Comparison of ENCODE assay signal across 8 mouse cellular contexts in genomic region chr4:133212562-133213267, GRCm38 (mm10). TPM values are rescaled to one million over a fixed set of nuclear protein-coding genes. Genes with fewer than 3 reads are reported as not detected.
DNase-seq lines count a peak whose midpoint lies in the region; ATAC-seq and TF ChIP-seq lines count a peak whose summit lies in the region.

No protein-coding gene starts in this region.

- no peaks in the 10 kb centered on the region for H3K36me3 ChIP-seq in CH12.LX (replicated peaks in 1 of 2; ENCODE audit: control insufficient read depth in 1 of 2, insufficient read depth in 1 of 2, low read length in 1 of 2)
- H3K36me3 ChIP-seq in forebrain, embryonic 13.5 days (ENCODE audit: poor library complexity, severe bottlenecking), result no peaks in the 10 kb centered on the region
- no peaks in the 10 kb centered on the region for H3K36me3 ChIP-seq in liver, embryonic 16.5 days (ENCODE audit: control insufficient read depth, insufficient read depth)
- H3K36me3 ChIP-seq in neural tube, embryonic 13.5 days, result no peaks in the 10 kb centered on the region
- no peaks in the 10 kb centered on the region for H3K36me3 ChIP-seq in testis, adult 2 months (ENCODE audit: control insufficient read depth, insufficient read depth, low read length)

- no peaks in the 10 kb centered on the region for H3K79me2 ChIP-seq in CH12.LX (replicated peaks; ENCODE audit: control insufficient read depth, extremely low read depth, insufficient read depth, poor library complexity, severe bottlenecking)

- TF ChIP-seq POLR2A in CH12.LX (IDR thresholded peaks at IDR 0.05; ENCODE audit: low read depth, low read length), result no peak
- no peak for TF ChIP-seq POLR2A in testis, adult 2 months (IDR thresholded peaks at IDR 0.05; ENCODE audit: control insufficient read depth, low read depth, low read length)

- no peak overlapping the region; the same call in 1 of the 2 replicates for H3K9ac ChIP-seq in CH12.LX (ENCODE audit: insufficient read depth, low read depth)
- H3K9ac ChIP-seq in forebrain, embryonic 13.5 days, result peak overlapping the region; percentile 71
- no peak overlapping the region for H3K9ac ChIP-seq in liver, embryonic 16.5 days (ENCODE audit: low read depth, low read length)
- H3K9ac ChIP-seq in neural tube, embryonic 13.5 days, result peak overlapping the region; percentile 71

- H3K9me3 ChIP-seq in CH12.LX (replicated peaks; ENCODE audit: low read length), result no peaks in the 10 kb centered on the region
- no peaks in the 10 kb centered on the region for H3K9me3 ChIP-seq in forebrain, embryonic 13.5 days (replicated peaks)
- H3K9me3 ChIP-seq in liver, embryonic 16.5 days (replicated peaks; ENCODE audit: control insufficient read depth, low read length), result no peaks in the 10 kb centered on the region
- no peaks in the 10 kb centered on the region for H3K9me3 ChIP-seq in neural tube, embryonic 13.5 days

- 1% methylated on average over 42 of the region's 44 CpGs for WGBS in forebrain, embryonic 13.5 days
- 3% methylated on average over 44 of the region's 44 CpGs for WGBS in liver, embryonic 16.5 days (ENCODE audit: insufficient replicate concordance)
- WGBS in neural tube, embryonic 13.5 days, result 1% methylated on average over 44 of the region's 44 CpGs

- DNase-seq in CH12.LX (ENCODE audit: extremely low read depth), result peak; percentile 63
- peak; percentile 85 to 86 for DNase-seq in heart, postnatal 10 days
- peak; percentile 84 to 90 for DNase-seq in kidney, postnatal 4 days

- TF ChIP-seq EP300 in CH12.LX (IDR thresholded peaks at IDR 0.05; ENCODE audit: low read length), result no peak

- dilution Hi-C loops in CH12.LX (cut with MboI; ENCODE audit: extremely low pct_ligation_motif_present, extremely low pct_unique_long_range_greater_than_20kb, low sequenced_read_pairs), result no loop called here

- H3K4me3 ChIP-seq in CH12.LX (replicated peaks in 1 of 3; ENCODE audit: low read depth in 2 of 3, low read length in 2 of 3, poor library complexity in 1 of 3), result peak overlapping the region in 2 of 3 experiments; percentile 49 to 57
- H3K4me3 ChIP-seq in forebrain, embryonic 13.5 days, result peak overlapping the region; percentile 68
- peak overlapping the region; percentile 61 for H3K4me3 ChIP-seq in liver, embryonic 16.5 days (ENCODE audit: low read depth, low read length)
- peak overlapping the region; percentile 59 for H3K4me3 ChIP-seq in neural tube, embryonic 13.5 days
- H3K4me3 ChIP-seq in testis, adult 2 months (ENCODE audit: control insufficient read depth, low read depth, low read length), result peak overlapping the region; percentile 87

- peak in 1 of 2 experiments; percentile 56; a peak in 2 of 4 replicates for TF ChIP-seq CTCF in CH12.LX (conservative IDR thresholded peaks at IDR 0.05 in 1 of 2, IDR thresholded peaks at IDR 0.05 in 1 of 2; ENCODE audit: low read depth in 2 of 2, low read length in 2 of 2)
- TF ChIP-seq CTCF in testis, adult 2 months (IDR thresholded peaks at IDR 0.05; ENCODE audit: control insufficient read depth, insufficient read depth, insufficient replicate concordance, low read depth, low read length), result no peak

- in situ Hi-C loops in CH12.LX (cut with MboI; ENCODE audit: low pct_ligation_motif_present, low pct_unique_long_range_greater_than_20kb, low sequenced_read_pairs), result loop anchor here (5.0 kb wide), 1 partner anchor 90 kb away; no protein-coding TSS in a partner anchor

- TF ChIP-seq RAD21 in CH12.LX (IDR thresholded peaks at IDR 0.05; ENCODE audit: low read depth, low read length), result no peak

- peak; percentile 56 for ATAC-seq in cerebellum, adult (ENCODE audit: insufficient number of reproducible peaks, low FRiP score, low TSS enrichment)
- ATAC-seq in forebrain, embryonic 13.5 days, result peak; percentile 84
- peak; percentile 83 for ATAC-seq in liver, embryonic 16.5 days (ENCODE audit: low read depth)
- peak; percentile 81 for ATAC-seq in neural tube, embryonic 13.5 days (ENCODE audit: low read depth)

- intact Hi-C loops in heart, postnatal 10 days (cut with DNase I), result loop anchor here (2.0 to 5.0 kb wide), 2 partner anchors 204 to 265 kb away; no protein-coding TSS in a partner anchor

- H3K27me3 ChIP-seq in CH12.LX (replicated peaks), result peaks cover 50% of the 10 kb centered on the region
- peaks cover 49% of the 10 kb centered on the region for H3K27me3 ChIP-seq in forebrain, embryonic 13.5 days
- H3K27me3 ChIP-seq in liver, embryonic 16.5 days (ENCODE audit: control insufficient read depth, insufficient read depth, low read depth, low read length), result peaks cover 49% of the 10 kb centered on the region
- H3K27me3 ChIP-seq in neural tube, embryonic 13.5 days, result peaks cover 62% of the 10 kb centered on the region
- H3K27me3 ChIP-seq in testis, adult 2 months (ENCODE audit: control insufficient read depth, insufficient read depth, low read length), result no peaks in the 10 kb centered on the region

- H3K4me1 ChIP-seq in CH12.LX (ENCODE audit: control insufficient read depth in 1 of 2, insufficient read depth in 2 of 2), result peaks cover 11 to 19% of the 10 kb centered on the region in 2 experiments
- H3K4me1 ChIP-seq in forebrain, embryonic 13.5 days, result peaks cover 22% of the 10 kb centered on the region
- H3K4me1 ChIP-seq in liver, embryonic 16.5 days (ENCODE audit: control insufficient read depth, low read depth, low read length), result peaks cover 15% of the 10 kb centered on the region
- H3K4me1 ChIP-seq in neural tube, embryonic 13.5 days (replicated peaks), result peaks cover 27% of the 10 kb centered on the region
- H3K4me1 ChIP-seq in testis, adult 2 months (ENCODE audit: control insufficient read depth, insufficient read depth, low read length), result peaks cover 25% of the 10 kb centered on the region

- no peak overlapping the region for H3K27ac ChIP-seq in CH12.LX (ENCODE audit: insufficient read depth, low read depth)
- no peak overlapping the region for H3K27ac ChIP-seq in forebrain, embryonic 13.5 days
- H3K27ac ChIP-seq in liver, embryonic 16.5 days (ENCODE audit: low read length), result no peak overlapping the region
- no peak overlapping the region for H3K27ac ChIP-seq in neural tube, embryonic 13.5 days (replicated peaks)
- no peak overlapping the region; the same call in 1 of the 2 replicates for H3K27ac ChIP-seq in testis, adult 2 months (ENCODE audit: control insufficient read depth, insufficient read depth, low read depth, low read length)

- H3K4me2 ChIP-seq in CH12.LX (ENCODE audit: insufficient read depth, low read depth, poor library complexity, severe bottlenecking), result peak overlapping the region; percentile 62
- peak overlapping the region; percentile 98 for H3K4me2 ChIP-seq in forebrain, embryonic 13.5 days
- H3K4me2 ChIP-seq in liver, embryonic 16.5 days (ENCODE audit: low read depth, low read length), result peak overlapping the region; percentile 82
- H3K4me2 ChIP-seq in neural tube, embryonic 13.5 days, result peak overlapping the region; percentile 85

TF ChIP-seq in CH12.LX, 34 proteins besides CTCF, POLR2A, EP300 and RAD21 (continues in another document):
- TF ChIP-seq SMC3 (IDR thresholded peaks at IDR 0.05; ENCODE audit: low read depth, low read length), result peak; percentile 34
- TF ChIP-seq E2F4 (IDR thresholded peaks at IDR 0.05; ENCODE audit: insufficient replicate concordance, low read depth, low read length), result no peak
- TF ChIP-seq BHLHE40 (IDR thresholded peaks at IDR 0.05; ENCODE audit: low read depth, low read length), result peak; percentile 75
- peak; percentile 66 for TF ChIP-seq NRF1 (IDR thresholded peaks at IDR 0.05; ENCODE audit: low read depth, low read length)
- TF ChIP-seq MAX (IDR thresholded peaks at IDR 0.05; ENCODE audit: low read length), result no peak
- no peak for TF ChIP-seq GABPA (IDR thresholded peaks at IDR 0.05; ENCODE audit: insufficient replicate concordance, low read depth, low read length)

RNA-seq across cellular contexts. Expression of gene Gpr3, which starts 0.4 kb away (rescaled TPM):
- total RNA-seq in CH12.LX (2012; rRNA removed) (0.13 and 0.17 TPM in 2 replicates), CH12.LX (2014; rRNA removed) (not detected in 2 replicates)
- polyA plus RNA-seq in CH12.LX (2012; ENCODE audit: insufficient read length, low read depth), result 0.11 TPM in 1 of 2 replicates, not detected in the other
- polyA plus RNA-seq in forebrain, embryonic 13.5 days (2015; fragmentation: Nextera tagmentation; extraction: Ambion mirVana), result 0.33 and 0.57 TPM in 2 replicates
- total RNA-seq in heart, postnatal 10 days (2021), result under 1 TPM in 1 of 2 experiments, not detected in 1; 0.12 TPM
- polyA plus RNA-seq in liver, embryonic 16.5 days (2015; fragmentation: Nextera tagmentation; extraction: Ambion mirVana), result not detected in 2 replicates
- 0.77 and 1.1 TPM in 2 replicates for polyA plus RNA-seq in neural tube, embryonic 13.5 days (2015; fragmentation: Nextera tagmentation; extraction: Ambion mirVana)
- 7.0 and 9.2 TPM in 2 replicates for polyA plus RNA-seq in testis, adult 2 months (2012; rRNA removed)

RNA-seq across cellular contexts. Expression of gene Cd164l2, which starts 0.8 kb away (rescaled TPM):
- not detected in 2 replicates for total RNA-seq in CH12.LX (2012; rRNA removed)
- not detected in 2 replicates for total RNA-seq in CH12.LX (2014; rRNA removed)
- polyA plus RNA-seq in CH12.LX (2012; ENCODE audit: insufficient read length, low read depth), result not detected in 2 replicates
- polyA plus RNA-seq in forebrain, embryonic 13.5 days (2015; fragmentation: Nextera tagmentation; extraction: Ambion mirVana), result 0.17 and 0.30 TPM in 2 replicates
- total RNA-seq in heart, postnatal 10 days (2021), result not detected
- polyA plus RNA-seq in liver, embryonic 16.5 days (2015; fragmentation: Nextera tagmentation; extraction: Ambion mirVana), result 0.13 TPM in 1 of 2 replicates, not detected in the other
- 1.1 and 1.6 TPM in 2 replicates for polyA plus RNA-seq in neural tube, embryonic 13.5 days (2015; fragmentation: Nextera tagmentation; extraction: Ambion mirVana)
- polyA plus RNA-seq in testis, adult 2 months (2012; rRNA removed), result 10.0 and 10.7 TPM in 2 replicates

RNA-seq across cellular contexts. Expression of gene Map3k6, which starts 27.9 kb away (rescaled TPM):
- total RNA-seq in CH12.LX (2012; rRNA removed) (0.21 TPM in 1 of 2 replicates, not detected in the other), CH12.LX (2014; rRNA removed) (not detected in 2 replicates)
- not detected in 2 replicates for polyA plus RNA-seq in CH12.LX (2012; ENCODE audit: insufficient read length, low read depth)
- 0.92 and 1.0 TPM in 2 replicates for polyA plus RNA-seq in forebrain, embryonic 13.5 days (2015; fragmentation: Nextera tagmentation; extraction: Ambion mirVana)
- total RNA-seq in heart, postnatal 10 days (2021), result 10 to 100 TPM in 1 of 2 experiments, 1 to 10 TPM in 1; 8.2 to 30.7 TPM
- polyA plus RNA-seq in liver, embryonic 16.5 days (2015; fragmentation: Nextera tagmentation; extraction: Ambion mirVana), result 2.2 and 3.0 TPM in 2 replicates
- polyA plus RNA-seq in neural tube, embryonic 13.5 days (2015; fragmentation: Nextera tagmentation; extraction: Ambion mirVana), result 1.9 and 2.7 TPM in 2 replicates
- polyA plus RNA-seq in testis, adult 2 months (2012; rRNA removed), result 4.7 and 8.5 TPM in 2 replicates

RNA-seq across cellular contexts. Expression of gene Sytl1, which starts 50.2 kb away (rescaled TPM):
- total RNA-seq in CH12.LX (2012; rRNA removed) (11.9 and 20.0 TPM in 2 replicates), CH12.LX (2014; rRNA removed) (8.2 and 8.3 TPM in 2 replicates)
- 12.1 and 12.5 TPM in 2 replicates for polyA plus RNA-seq in CH12.LX (2012; ENCODE audit: insufficient read length, low read depth)
- polyA plus RNA-seq in forebrain, embryonic 13.5 days (2015; fragmentation: Nextera tagmentation; extraction: Ambion mirVana), result 0.43 and 0.59 TPM in 2 replicates
- 1 to 10 TPM in 1 of 2 experiments, under 1 TPM in 1; 0.74 to 1.5 TPM for total RNA-seq in heart, postnatal 10 days (2021)
- polyA plus RNA-seq in liver, embryonic 16.5 days (2015; fragmentation: Nextera tagmentation; extraction: Ambion mirVana), result 1.1 and 1.4 TPM in 2 replicates
- polyA plus RNA-seq in neural tube, embryonic 13.5 days (2015; fragmentation: Nextera tagmentation; extraction: Ambion mirVana), result 0.25 and 0.28 TPM in 2 replicates
- polyA plus RNA-seq in testis, adult 2 months (2012; rRNA removed), result 0.33 and 0.97 TPM in 2 replicates

Comparison
In these comparisons a context has a peak if more than half of its experiments do, and no peak if none do; other contexts are left out.
1. H3K9ac ChIP-seq: peak in forebrain, embryonic 13.5 days (single experiment) and neural tube, embryonic 13.5 days (single experiment); none in CH12.LX (single experiment) and liver, embryonic 16.5 days (single experiment).
2. Peak in every context shown above with its lines, with median percentiles within 50 percentile points of each other: DNase-seq, H3K4me2 ChIP-seq, H3K4me3 ChIP-seq and ATAC-seq.